Mouse (Mus musculus) naive thymus-derived CD4-positive, alpha-beta T cell, adult 2 months (primary cell): Measurements from ENCODE around the gene Itpripl1.
A peak's percentile ranks its signal among the peaks of the same experiment; 100 is the strongest.
"Not testable (repeated sequence)": the region's sequence is repeated elsewhere in the genome, so short reads cannot be mapped to it uniquely, and the experiment has no call there.

ENCODE experiments used
- DNase-seq: peaks from one replicate; pipeline ENCODE4 v3.0.0-alpha.2; 2011; ENCODE audit warnings: low read depth

Gene Itpripl1

DNA sequence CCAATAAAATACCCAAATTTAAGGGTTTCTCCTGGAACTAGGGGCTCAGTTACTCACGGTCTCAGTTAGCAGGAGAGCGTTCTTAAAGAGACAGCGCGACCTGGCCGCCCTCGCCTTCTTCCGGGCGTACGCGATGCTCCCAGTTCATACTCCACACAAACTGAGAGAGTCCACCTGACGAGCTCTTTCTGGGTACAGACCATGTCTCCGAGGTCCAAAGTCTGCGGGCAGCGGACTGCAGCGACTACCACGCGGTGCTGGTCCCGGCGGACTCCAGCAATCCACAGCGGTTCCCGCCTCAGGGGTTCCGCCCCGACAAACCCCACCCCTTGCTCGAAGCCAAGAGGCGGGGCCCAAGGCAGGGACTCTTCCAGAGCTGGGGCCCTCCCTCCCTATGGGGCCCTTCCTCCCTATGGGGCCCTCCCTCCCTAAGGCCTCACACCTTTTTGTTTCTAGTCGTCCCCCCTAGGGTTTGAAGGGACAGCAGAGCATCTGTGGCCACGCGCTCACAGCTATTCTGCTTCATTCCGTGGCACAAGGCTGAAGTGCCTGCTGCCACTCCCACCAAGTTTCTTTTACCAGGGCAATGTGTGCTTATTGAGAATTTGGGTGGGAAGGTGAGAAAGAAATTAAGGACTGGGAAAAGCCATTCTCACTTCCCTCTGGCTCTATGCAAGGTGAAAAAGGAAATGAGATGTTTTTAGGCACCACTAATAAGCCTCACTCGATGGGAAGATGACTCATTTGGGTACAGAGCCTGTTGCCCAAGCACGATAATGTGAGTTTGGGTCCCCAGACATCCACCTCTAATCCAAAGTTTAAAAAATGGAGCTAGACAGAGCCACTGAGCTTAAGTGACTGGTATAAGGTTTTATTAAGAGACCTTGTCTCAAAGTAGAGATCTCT is at the start of gene Itpripl1:
Gene Itpripl1, minus strand, starts transcription at position 285 of the 906 bp plus-strand sequence.
- DNase-seq: peak; percentile 76

DNA sequence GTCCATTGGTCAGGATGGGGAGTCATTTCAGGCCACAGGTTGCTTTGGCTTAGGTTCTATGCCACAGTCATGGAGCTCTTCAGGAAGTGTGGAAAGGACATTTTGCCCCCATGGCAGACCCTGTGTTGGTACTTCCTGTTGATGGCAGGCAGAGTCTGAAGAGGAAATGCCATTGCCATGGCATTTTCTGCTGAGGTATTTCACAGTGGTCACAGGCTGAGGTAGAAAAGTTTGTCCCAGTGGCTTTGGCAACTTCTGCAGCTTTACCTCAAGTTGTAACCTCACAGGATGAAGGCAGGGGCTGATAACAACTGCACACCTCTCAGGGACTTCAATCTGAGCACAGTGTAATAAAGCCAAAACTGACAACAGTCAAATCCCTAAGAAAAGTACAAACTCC is 46.3 kb upstream of the Itpripl1 start:
- DNase-seq: no peak

DNA sequence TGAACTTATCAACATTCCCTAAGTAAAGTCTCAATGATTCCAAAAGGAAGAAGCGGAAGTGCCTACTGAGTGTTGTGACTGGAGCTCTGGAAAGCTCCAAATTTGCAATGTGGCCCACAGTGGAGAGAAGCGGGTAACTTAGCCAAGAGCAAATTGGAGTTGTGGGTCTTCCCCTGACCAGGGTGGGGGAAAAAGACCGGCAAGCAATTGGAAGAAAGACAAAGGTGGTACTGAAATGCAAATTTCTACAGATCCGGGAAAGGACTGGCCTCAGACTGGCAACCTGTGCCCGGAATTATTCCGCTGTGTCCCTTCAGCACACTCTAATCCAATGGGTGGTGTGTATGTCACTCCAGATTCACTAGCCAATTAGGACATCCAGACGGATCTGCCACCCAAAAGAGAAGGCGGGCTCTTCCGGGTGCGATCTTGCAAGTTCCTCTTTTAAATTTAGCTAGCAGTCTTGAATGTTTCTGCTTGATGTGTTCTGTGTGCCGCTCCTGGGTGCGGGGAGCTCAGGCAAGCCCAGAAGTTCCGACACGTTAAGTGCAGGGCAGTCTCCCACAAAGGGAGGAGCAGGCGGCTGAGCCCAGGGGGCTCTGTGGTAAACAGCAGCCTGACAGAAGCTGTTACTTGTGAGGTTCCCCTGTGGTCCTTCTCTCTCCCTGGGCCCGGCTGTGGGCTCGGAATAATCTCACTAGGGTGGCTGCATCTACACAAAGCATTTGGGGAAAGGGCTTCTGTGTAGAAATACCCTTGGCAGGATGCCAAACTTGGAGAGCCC is 39.5 kb upstream of the Itpripl1 start:
- peak; percentile 87 for DNase-seq

DNA sequence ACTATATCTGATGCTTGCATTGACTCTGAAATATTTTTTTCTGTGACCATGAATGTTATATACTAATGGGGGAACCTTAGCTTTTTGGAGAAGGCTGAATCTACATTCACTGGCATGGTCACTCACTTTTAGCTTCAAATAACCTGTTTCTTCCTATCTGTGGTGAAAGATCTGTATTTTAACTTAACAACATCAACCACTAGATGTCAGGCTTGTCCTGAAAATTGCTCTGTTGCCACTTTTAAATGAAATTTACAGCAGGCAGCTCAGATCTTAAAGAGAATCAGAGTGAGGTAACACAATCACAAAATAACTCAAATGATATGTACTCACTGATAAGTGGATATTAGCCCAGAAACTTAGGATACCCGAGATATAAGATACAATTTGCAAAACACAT is 23.0 kb upstream of the Itpripl1 start:
- DNase-seq: peak; percentile 76

DNA sequence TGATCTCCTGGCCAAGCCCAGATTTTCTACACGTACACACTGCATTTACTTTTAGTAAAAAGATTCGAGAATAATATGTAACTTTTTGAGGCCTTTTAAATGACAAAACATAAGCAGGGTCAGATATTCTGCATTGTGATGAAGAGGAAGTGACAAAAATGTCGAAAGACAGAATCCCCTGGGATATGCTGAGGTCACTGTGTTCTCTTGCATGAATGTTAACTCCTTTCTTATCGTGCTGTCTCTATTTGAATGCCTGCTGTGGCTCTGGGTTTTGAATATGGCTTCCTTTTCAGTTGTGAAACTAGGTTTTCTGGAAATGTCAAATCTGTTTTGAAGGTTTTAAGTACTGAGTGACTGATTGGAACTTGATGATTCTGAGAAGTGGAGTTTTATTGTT is 22.4 kb upstream of the Itpripl1 start:
- no peak for DNase-seq

DNA sequence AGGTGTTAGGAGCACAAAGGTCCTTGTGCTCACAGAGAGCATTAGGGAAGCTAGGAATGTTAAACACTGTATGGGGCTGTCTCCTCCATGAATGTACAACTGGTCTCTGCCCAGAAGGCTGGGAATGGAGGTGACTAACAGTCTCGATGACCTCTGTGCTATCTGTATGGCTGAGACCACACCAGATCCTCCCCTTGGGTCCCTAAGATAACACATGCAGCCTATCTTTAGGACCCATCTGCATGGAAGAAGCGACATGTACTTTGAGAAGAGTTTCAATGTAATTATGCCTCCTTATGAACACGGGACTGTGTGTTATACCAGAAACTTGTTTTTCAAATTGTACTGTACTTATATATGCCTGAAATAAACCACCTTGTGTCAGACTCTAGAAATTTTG is 2.5 kb upstream of the Itpripl1 start:
- no peak for DNase-seq

DNA sequence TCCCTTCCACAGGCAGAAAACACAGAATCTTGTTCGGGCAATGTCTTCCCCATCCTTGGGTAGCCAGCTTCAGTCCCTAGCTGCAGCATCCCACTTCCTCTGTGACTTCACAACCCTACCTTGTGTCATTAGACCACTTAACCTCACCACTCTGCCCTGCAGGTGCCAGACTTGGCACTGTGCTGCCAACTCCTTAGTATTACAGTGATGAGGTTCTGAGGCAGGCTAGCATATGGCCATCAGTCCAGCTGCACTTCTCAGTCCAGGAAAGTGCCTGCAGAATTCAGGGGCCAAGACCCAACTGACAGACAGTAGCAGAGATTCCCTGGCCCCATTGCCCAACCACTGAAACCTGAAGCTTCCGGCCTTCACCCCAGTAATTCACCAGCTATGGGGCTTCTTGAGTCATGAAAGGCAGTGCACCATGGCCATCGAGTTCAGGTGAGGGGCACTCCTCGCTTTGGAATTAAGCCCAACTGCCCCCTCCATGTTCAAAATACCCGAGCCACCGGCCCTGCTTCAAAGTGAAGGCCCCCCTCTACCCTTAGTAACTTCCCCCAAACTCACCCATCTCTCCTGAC is 575 bp downstream of the Itpripl1 start:
- peak; percentile 37 for DNase-seq

DNA sequence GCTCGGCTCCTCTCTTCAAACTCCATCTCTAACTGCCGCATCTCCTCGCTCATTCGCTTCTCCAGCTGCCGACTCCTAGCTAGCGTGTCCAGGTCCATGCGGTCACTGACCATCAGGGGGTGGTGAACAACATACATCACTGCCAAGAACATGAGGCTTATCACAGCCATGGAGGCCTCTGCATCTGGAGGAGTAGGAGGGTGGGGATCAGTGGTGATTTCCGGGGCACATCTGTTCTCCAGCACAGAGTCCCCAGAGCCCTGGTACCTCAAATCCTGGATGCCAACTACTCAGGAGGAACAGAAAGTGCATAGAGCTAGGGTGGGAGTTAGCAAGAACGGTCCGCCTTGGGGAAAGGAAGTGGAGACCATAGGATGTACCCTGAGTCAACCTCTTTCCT is 1.2 kb downstream of the Itpripl1 start:
- DNase-seq: no peak

DNA sequence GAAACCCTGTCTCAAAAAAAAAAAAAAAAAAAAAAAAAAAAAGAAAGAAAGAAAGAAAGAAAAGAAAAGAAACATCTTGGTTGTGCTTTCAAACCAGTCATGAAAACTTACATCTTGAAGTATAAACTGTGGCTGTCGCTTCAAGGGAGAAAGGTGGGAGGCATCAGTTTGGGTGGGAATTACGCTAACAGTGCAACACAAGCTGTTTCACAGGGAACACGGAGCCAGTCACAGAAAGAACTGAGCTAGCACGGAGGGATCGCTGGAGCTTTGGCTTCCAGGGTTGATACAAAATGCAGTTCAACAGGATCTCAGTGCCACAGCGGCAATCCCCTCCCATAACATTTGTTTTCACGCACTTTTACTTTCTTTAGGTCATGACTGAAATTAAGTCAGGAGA is 3.2 kb downstream of the Itpripl1 start:
- DNase-seq: no peak

DNA sequence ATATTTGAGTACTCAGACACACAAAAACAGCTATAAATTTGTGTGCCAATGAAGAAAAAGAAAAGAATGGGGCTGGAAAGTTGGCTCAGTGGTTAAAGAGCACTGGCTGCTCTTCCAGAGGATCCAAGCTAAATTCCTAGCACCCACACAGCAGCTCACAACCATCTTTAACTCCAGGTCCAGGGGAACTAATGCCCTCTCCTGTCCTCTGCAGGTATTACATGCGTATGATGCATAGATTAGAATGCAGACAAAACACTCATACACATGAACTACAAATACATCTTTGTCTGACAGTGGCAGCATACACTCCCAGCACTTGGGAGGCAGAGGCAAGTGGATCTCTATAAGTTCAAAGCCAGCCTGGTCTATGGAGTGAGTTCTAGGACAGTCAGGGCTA is 3.6 kb downstream of the Itpripl1 start:
- peak; percentile 47 for DNase-seq

DNA sequence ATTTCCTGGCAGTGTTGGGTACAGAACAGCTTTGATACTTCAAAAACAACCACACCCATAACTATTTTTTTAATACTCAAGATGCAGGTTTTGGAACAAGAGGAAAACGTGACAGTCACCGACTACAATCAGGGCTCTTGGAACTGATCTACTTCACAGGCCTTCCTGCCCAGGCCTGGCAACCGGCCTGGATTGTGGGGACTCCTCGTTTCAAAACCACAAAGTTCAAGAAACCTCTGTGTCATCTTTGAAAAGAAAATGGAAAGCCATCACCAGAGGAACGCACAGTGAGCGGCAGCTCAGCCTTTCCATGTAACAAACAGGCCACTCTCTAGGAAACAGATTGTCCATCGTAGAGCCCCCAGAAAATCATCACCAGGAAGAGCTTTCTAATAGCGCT is 4.1 kb downstream of the Itpripl1 start:
- no peak for DNase-seq

DNA sequence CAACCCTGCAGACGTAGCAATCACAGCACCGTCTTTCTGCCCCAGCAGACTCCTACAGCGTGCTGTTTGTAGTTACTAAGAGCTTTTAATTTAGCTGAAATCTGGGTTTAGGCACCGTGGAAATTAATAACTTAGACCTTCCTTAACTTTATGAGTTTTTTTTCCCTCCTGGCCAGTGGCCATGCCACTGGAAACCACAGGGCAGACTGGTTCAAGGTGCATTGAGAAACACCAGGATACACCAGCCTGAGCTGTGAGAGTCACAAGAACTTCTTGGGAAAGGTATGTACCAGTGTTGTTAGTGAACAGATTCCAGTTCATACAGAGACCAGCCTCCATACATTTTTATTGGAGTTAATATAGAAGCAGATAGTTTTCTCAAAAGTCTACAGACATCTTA is 4.8 kb downstream of the Itpripl1 start:
- no peak for DNase-seq

DNA sequence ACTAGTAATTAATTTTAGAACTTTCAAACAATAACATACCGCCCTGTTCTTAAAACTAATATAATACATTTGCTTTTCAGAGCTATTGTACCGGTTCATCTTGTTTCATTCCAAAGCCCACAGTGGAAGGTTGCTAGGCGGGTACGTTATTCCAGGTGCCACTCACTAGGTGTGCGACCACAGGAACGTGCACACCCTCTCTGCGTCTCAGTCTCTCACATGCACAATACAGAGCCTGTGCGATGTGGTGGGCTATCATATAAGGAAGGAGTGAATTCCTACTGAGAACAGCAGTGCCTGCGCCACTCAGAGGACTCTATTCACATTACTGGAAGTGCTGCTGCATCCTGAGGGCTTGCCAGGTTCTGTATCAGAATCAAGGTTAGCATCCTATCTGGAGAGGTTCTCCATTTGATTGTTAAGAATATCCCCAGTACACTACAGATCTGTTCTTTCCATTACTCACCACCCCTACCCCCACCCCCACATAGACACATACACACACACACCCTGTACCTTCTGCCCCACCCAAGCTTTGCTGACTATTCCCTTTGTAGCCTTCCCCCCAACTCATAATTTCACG is 5.3 kb downstream of the Itpripl1 start:
- no peak for DNase-seq

DNA sequence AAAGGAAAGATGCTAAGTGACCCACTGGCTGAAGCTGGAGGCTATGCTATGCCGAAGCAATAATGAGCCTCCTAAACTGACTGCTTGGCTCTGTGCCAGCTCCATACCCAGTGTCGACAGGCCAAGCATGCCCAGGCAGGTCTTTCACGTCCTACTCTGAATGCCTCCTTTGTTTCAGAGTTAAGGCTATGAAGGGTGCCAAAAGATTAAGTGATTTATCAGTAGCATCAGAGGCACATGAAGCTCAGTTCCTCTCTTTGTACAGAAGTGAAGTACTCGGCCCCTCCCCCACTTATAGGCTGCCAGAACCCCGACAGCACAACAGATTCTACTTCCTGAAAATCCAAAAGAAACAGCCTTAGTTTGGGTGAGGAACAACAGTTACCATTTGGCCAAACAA is 6.3 kb downstream of the Itpripl1 start:
- DNase-seq: peak; percentile 42

DNA sequence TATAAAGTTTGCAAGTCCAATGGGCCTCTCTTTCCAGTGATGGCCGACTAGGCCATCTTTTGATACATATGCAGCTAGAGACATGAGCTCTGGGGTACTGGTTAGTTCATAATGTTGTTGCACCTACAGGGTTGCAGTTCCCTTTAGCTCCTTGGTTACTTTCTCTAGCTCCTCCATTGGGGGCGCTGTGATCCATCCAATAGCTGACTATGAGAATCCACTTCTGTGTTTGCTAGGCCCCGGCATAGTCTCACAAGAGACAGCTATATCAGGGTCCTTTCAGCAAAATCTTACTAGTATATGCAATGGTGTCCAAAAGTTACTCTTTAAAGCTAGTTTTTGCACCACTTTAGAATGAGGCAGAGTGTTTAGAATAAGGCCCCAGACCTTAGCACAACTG is 8.0 kb downstream of the Itpripl1 start:
- DNase-seq: not testable (repeated sequence)

DNA sequence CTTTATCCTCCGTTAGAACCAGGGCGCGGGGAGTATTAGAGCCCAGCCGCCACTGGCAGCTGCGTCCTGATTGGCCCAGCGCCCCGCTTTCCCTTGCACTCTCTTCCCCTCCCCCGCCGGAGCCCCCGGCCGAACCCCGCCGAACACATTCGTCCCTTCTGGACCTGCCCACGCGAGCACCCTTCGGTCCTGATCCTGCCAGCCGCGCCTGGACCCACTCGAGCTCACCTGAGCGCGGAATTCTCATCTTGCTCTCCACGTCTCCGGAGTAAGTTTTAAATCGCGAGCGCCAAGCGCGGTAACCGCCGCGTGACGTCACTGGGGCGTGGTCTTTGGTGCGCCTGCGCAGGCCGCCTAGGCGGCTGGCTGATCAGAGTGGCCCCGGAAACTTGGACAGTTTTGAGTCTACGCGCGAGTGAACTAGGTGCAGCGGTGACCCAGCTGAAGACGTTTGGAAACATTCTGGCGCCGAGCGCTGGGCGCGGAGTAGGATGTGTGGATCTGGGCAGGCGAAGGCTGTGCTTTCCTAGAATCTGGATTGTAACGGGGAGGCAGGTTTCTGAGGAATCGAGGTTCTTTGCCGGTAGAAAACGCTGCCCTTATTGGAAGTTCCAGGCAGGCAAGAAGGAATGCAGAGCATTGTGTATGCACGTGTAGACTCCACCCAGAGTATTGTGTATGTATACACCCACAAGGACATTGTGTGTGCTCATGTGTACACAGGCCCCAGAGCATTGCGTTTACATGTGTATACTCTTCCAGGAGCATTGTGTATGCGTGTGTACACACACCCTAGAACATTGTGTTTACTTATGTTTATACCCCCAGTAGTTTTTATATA is 9.4 kb downstream of the Itpripl1 start, which contains the start of gene Ncaph:
Gene Ncaph, minus strand, starts transcription at position 334 of the 841 bp plus-strand sequence.
- DNase-seq: peak; percentile 96

DNA sequence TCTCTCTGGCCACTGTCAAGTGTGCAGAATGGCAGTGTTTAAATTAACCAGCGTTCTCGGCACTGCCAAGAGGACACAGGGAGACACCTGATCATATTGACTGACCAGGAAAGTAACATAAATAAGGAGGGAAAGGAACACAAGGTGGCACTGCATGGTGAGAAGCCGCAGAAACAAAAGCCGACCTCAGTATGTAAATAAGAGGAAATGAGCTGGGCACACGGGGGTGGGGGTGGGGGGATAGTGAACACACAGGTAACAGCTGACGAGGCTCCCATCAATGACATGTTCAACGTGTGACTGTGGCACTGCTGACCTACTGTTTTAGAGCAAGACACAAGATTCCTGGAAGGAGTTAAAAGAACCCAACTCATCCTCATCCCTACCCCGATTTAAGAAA is 11.9 kb downstream of the Itpripl1 start:
- no peak for DNase-seq

DNA sequence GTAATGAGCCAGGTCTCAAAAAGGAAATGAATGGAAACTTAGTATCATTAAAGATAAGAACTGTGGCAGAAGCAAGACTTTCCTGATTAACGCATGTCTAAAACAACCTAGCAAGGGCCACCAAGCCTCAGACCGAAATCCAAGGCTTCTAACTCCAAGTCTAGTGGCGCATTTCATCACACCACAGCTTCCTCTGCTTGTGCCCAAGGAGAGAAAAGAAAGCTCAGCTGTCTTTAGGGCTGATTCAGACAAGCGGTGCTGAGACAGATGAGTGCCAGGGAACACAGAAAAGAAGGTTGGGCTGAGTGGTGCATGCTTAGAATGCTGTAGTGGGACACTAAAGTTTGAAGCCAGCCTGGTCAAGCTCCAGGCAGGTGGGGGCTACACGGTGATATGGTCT is 14.3 kb downstream of the Itpripl1 start:
- DNase-seq: no peak

DNA sequence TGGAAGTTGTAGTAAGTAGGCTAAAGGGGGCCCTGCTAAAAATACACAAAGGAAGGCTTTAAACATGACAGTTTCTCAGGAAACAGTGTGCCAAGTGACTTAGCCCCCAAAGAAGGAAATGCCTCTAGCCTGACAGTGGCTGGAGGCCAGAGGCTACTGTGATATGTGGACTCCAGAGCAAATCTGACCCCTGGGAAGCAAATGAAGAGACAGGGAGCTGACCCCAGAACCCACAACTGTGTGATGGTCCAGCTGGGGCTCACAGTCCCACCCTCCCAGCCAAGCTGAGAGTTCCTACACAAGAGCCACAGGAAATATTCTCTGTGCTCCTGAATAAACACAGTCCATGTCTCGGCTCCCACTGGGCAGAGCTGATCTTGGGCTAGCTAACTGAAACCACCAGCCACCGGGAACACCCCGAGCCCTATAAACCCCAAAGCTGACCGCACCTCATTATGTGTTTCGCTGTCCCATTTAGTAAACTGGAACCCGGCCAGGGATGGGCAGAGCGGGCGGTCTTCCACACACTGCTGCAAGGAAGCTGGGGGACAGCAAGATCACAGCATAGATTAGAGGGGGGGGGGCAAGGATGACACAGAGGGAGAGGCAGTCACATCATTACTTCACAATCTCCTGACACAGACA is 21.5 kb downstream of the Itpripl1 start:
- no peak for DNase-seq

DNA sequence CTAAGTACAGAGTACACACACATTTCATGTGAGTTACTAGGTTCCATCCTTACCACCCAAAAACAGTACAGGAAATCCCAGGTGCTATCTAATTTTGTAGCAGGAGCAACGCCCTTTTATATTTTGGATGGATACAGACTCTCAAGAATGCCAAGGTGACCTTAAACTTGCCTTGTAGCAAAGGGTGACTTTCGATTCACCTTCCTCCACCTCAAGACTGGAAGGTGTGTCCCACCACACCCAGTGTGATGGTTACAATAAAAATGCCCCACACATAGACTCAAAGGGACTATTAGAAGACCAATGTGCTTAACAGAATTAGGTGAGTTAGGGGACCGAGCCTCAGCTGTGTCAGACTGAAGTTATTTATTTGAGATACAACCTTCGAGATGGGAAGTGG is 34.3 kb downstream of the Itpripl1 start:
- no peak for DNase-seq

DNA sequence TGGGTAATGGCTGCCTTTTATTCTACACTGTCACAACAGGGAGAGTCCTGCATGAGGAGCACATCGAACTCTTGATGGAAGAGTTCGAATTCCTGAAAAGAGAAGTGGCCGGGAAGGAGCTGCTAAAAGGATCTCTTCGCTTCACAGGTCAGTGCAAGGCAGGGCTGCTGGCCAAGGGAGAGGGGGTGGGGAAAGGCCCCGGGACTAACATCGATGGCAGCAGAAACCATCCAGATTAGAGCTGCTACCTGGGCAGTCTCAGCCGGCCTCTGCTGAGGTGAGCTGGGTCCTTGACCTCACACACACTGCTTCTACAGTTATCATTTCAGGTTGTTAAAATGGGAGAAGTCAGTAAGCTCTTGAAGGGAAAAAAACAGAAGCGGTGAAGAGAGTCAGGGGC is 51.2 kb downstream of the Itpripl1 start:
- DNase-seq: no peak
